Mouse (Mus musculus): ENCODE measurements around the gene Rhog. TPM values are rescaled to one million over a fixed set of nuclear protein-coding genes. Genes with fewer than 3 reads are reported as not detected.

The Rhog gene
- 10 to 100 TPM; 25.0 to 98.8 (median 68.0) TPM for total RNA-seq (2018; cell fraction: chromatin; rRNA removed)
- 100 to 1,000 TPM; 340 to 655 (median 502) TPM for total RNA-seq (2018; cell fraction: cytosol; rRNA removed)
- 100 to 1,000 TPM; 107 to 292 (median 177) TPM for total RNA-seq (2018; cell fraction: nucleus; rRNA removed)
- 307 to 396 TPM (median 393 TPM) in 3 replicates for polyA plus RNA-seq (2018)

- Histone ChIP-seq H3K4me3 (ENCODE audit: inconsistent target) (no peak within 1 kb of the TSS), H3K36me3 (ENCODE audit: inconsistent target) (no peaks in the 10 kb centered on the region), H3K27ac (no peak within 1 kb of the TSS), H3K79me2 (ENCODE audit: inconsistent target) (no peaks in the 10 kb centered on the region)
- WGBS (ENCODE audit: missing documents), result 96% methylated on average over 3 of the region's 3 CpGs
Measured at GRCm38 (mm10) chr7:102255954-102256353, at the start of gene Rhog. Gene Rhog, minus strand, starts transcription at chr7:102256054.

- Histone ChIP-seq H3K27ac (no peak overlapping the region), H3K36me3 (ENCODE audit: inconsistent target) (no peaks in the 10 kb centered on the region), H3K4me3 (ENCODE audit: inconsistent target) (no peak overlapping the region), H3K79me2 (ENCODE audit: inconsistent target) (no peaks in the 10 kb centered on the region)
- 94% methylated on average over 2 of the region's 2 CpGs for WGBS (ENCODE audit: missing documents)
Measured at GRCm38 (mm10) chr7:102305596-102305995, 49.7 kb upstream of the Rhog start.

- no peaks in the 10 kb centered on the region for H3K36me3 ChIP-seq (ENCODE audit: inconsistent target)
- WGBS (ENCODE audit: missing documents), result 95% methylated on average over 4 of the region's 4 CpGs
- H3K4me3 ChIP-seq (ENCODE audit: inconsistent target), result no peak overlapping the region
- no peaks in the 10 kb centered on the region for H3K79me2 ChIP-seq (ENCODE audit: inconsistent target)
- no peak overlapping the region for H3K27ac ChIP-seq
Measured at GRCm38 (mm10) chr7:102302471-102302870, 46.6 kb upstream of the Rhog start.

- Histone ChIP-seq H3K4me3 (ENCODE audit: inconsistent target) (no peak overlapping the region), H3K36me3 (ENCODE audit: inconsistent target) (no peaks in the 10 kb centered on the region), H3K79me2 (ENCODE audit: inconsistent target) (no peaks in the 10 kb centered on the region), H3K27ac (no peak overlapping the region)
- 100% methylated on average over 1 of the region's 1 CpGs for WGBS (ENCODE audit: missing documents)
Measured at GRCm38 (mm10) chr7:102300761-102301160, 44.9 kb upstream of the Rhog start.

- WGBS (ENCODE audit: missing documents), result 100% methylated on average over 2 of the region's 2 CpGs
- Histone ChIP-seq H3K79me2 (ENCODE audit: inconsistent target) (peaks cover 7% of the 10 kb centered on the region; the same call in 1 of the 2 replicates), H3K27ac (no peak overlapping the region), H3K36me3 (ENCODE audit: inconsistent target) (no peaks in the 10 kb centered on the region), H3K4me3 (ENCODE audit: inconsistent target) (no peak overlapping the region)
Measured at GRCm38 (mm10) chr7:102293234-102293633, 37.4 kb upstream of the Rhog start.

GRCm38 (mm10) chr7:102292228-102292627, 36.4 kb upstream of the Rhog start:
- no peaks in the 10 kb centered on the region for H3K36me3 ChIP-seq (ENCODE audit: inconsistent target)
- 86% methylated on average over 3 of the region's 3 CpGs for WGBS (ENCODE audit: missing documents)

GRCm38 (mm10) chr7:102289466-102289865, 33.6 kb upstream of the Rhog start:
- H3K27ac ChIP-seq, result no peak overlapping the region
- H3K36me3 ChIP-seq (ENCODE audit: inconsistent target), result no peaks in the 10 kb centered on the region
- 95% methylated on average over 6 of the region's 6 CpGs for WGBS (ENCODE audit: missing documents)
- H3K79me2 ChIP-seq (ENCODE audit: inconsistent target), result peaks cover 16% of the 10 kb centered on the region; the same call in 1 of the 2 replicates
- no peak overlapping the region for H3K4me3 ChIP-seq (ENCODE audit: inconsistent target)

More at GRCm38 (mm10) chr7:102292228-102292627, 36.4 kb upstream of the Rhog start:
- Histone ChIP-seq H3K27ac (no peak overlapping the region), H3K4me3 (ENCODE audit: inconsistent target) (no peak overlapping the region), H3K79me2 (ENCODE audit: inconsistent target) (peaks cover 7% of the 10 kb centered on the region; the same call in 1 of the 2 replicates)

- WGBS (ENCODE audit: missing documents), result 96% methylated on average over 5 of the region's 5 CpGs
- Histone ChIP-seq H3K4me3 (ENCODE audit: inconsistent target) (no peak overlapping the region), H3K36me3 (ENCODE audit: inconsistent target) (no peaks in the 10 kb centered on the region), H3K27ac (no peak overlapping the region), H3K79me2 (ENCODE audit: inconsistent target) (peaks cover 40% of the 10 kb centered on the region; the same call in 1 of the 2 replicates)
Measured at GRCm38 (mm10) chr7:102282261-102282660, 26.4 kb upstream of the Rhog start.

- H3K27ac ChIP-seq, result no peak overlapping the region
- no peaks in the 10 kb centered on the region for H3K36me3 ChIP-seq (ENCODE audit: inconsistent target)
- 93% methylated on average over 1 of the region's 1 CpGs for WGBS (ENCODE audit: missing documents)
- H3K4me3 ChIP-seq (ENCODE audit: inconsistent target), result no peak overlapping the region
- H3K79me2 ChIP-seq (ENCODE audit: inconsistent target), result peaks cover 45% of the 10 kb centered on the region; the same call in 1 of the 2 replicates
Measured at GRCm38 (mm10) chr7:102281403-102281802, 25.5 kb upstream of the Rhog start.

GRCm38 (mm10) chr7:102272422-102272948, 16.6 kb upstream of the Rhog start:
- no peak overlapping the region for H3K4me3 ChIP-seq (ENCODE audit: inconsistent target)
- WGBS (ENCODE audit: missing documents), result 97% methylated on average over 3 of the region's 3 CpGs
- H3K27ac ChIP-seq, result no peak overlapping the region

GRCm38 (mm10) chr7:102268395-102268748, 12.5 kb upstream of the Rhog start:
- 2% methylated on average over 12 of the region's 12 CpGs for WGBS (ENCODE audit: missing documents)

More at GRCm38 (mm10) chr7:102272422-102272948, 16.6 kb upstream of the Rhog start:
- no peaks in the 10 kb centered on the region for H3K36me3 ChIP-seq (ENCODE audit: inconsistent target)
- H3K79me2 ChIP-seq (ENCODE audit: inconsistent target), result peaks cover 85% of the 10 kb centered on the region; the same call in 1 of the 2 replicates

GRCm38 (mm10) chr7:102267601-102268394, 11.9 kb upstream of the Rhog start, which contains the start of gene Stim1:
Gene Stim1, plus strand, starts transcription at chr7:102267806.
- Histone ChIP-seq H3K27ac (peak within 1 kb of the TSS; percentile 83), H3K79me2 (ENCODE audit: inconsistent target) (peaks cover 46% of the 10 kb centered on the region; the same call in 1 of the 2 replicates), H3K36me3 (ENCODE audit: inconsistent target) (no peaks in the 10 kb centered on the region), H3K4me3 (ENCODE audit: inconsistent target) (peak within 1 kb of the TSS; percentile 65)
- WGBS (ENCODE audit: missing documents), result under 1% methylated on average over 58 of the region's 73 CpGs

More at GRCm38 (mm10) chr7:102268395-102268748, 12.5 kb upstream of the Rhog start:
- no peak overlapping the region for H3K27ac ChIP-seq
- H3K4me3 ChIP-seq (ENCODE audit: inconsistent target), result peak overlapping the region; percentile 65
- H3K36me3 ChIP-seq (ENCODE audit: inconsistent target), result no peaks in the 10 kb centered on the region
- peaks cover 52% of the 10 kb centered on the region; the same call in 1 of the 2 replicates for H3K79me2 ChIP-seq (ENCODE audit: inconsistent target)

GRCm38 (mm10) chr7:102267113-102267579, 11.3 kb upstream of the Rhog start:
- peaks cover 41% of the 10 kb centered on the region; the same call in 1 of the 2 replicates for H3K79me2 ChIP-seq (ENCODE audit: inconsistent target)
- peak overlapping the region; percentile 83 for H3K27ac ChIP-seq
- under 1% methylated on average over 31 of the region's 34 CpGs for WGBS (ENCODE audit: missing documents)
- no peaks in the 10 kb centered on the region for H3K36me3 ChIP-seq (ENCODE audit: inconsistent target)
- H3K4me3 ChIP-seq (ENCODE audit: inconsistent target), result peak overlapping the region; percentile 36

GRCm38 (mm10) chr7:102266401-102267042, 10.7 kb upstream of the Rhog start:
- WGBS (ENCODE audit: missing documents), result 5% methylated on average over 14 of the region's 14 CpGs
- H3K4me3 ChIP-seq (ENCODE audit: inconsistent target), result peak overlapping the region; percentile 36
- H3K79me2 ChIP-seq (ENCODE audit: inconsistent target), result peaks cover 34% of the 10 kb centered on the region; the same call in 1 of the 2 replicates
- no peaks in the 10 kb centered on the region for H3K36me3 ChIP-seq (ENCODE audit: inconsistent target)
- peak overlapping the region; percentile 83 for H3K27ac ChIP-seq
